ENCODE assay signal across 26 mouse cellular contexts in genomic region chr14:36819826-36820225, GRCm38 (mm10).
"Had no signal": no experiment of that assay in that cellular context is flagged by ENCODE, and none has a peak within 500 bp of the region (broad histone marks: within the 10 kb centered on the region; RNA-seq: fewer than 3 reads in every experiment).

No protein-coding gene starts in this region.

- H3K27ac ChIP-seq: kidney, postnatal 0 days; layer of hippocampus, adult 2 months; limb, embryonic 10.5 days; limb, embryonic 13.5 days; liver, embryonic 12.5 days; liver, embryonic 15.5 days; lung, embryonic 15.5 days; midbrain, embryonic 10.5 days; midbrain, embryonic 13.5 days; neural tube, embryonic 13.5 days; stomach, postnatal 0 days had no signal

- DNase-seq: kidney, postnatal 25 days; layer of hippocampus, adult 9-11 months; liver; lung, adult 18-20 months; lung, postnatal 10 days; lung, postnatal 36 days; right cerebral cortex, adult 18-20 months; right cerebral cortex, postnatal 14 days; right cerebral cortex, postnatal 4 days; thymus, adult 2 months; thymus, postnatal 14 days; thymus, postnatal 4 days had no signal

- H3K36me3 ChIP-seq: limb, embryonic 10.5 days; limb, embryonic 13.5 days; liver, embryonic 12.5 days; liver, embryonic 15.5 days; lung, embryonic 15.5 days; midbrain, embryonic 10.5 days; midbrain, embryonic 13.5 days; neural tube, embryonic 13.5 days had no signal

- H3K9me3 ChIP-seq: limb, embryonic 10.5 days; limb, embryonic 13.5 days; liver, embryonic 12.5 days; liver, embryonic 15.5 days; lung, embryonic 15.5 days; megakaryocyte, embryonic 14.5 days; midbrain, embryonic 10.5 days; midbrain, embryonic 13.5 days; neural tube, embryonic 13.5 days had no signal

- H3K27me3 ChIP-seq: limb, embryonic 13.5 days; liver, embryonic 12.5 days; liver, embryonic 15.5 days; lung, embryonic 15.5 days; megakaryocyte, embryonic 14.5 days; midbrain, embryonic 13.5 days; neural tube, embryonic 13.5 days had no signal

- H3K4me1 ChIP-seq: limb, embryonic 10.5 days; limb, embryonic 13.5 days; liver, embryonic 12.5 days; liver, embryonic 15.5 days; lung, embryonic 15.5 days; megakaryocyte, embryonic 14.5 days; midbrain, embryonic 10.5 days; midbrain, embryonic 13.5 days; neural tube, embryonic 13.5 days had no signal

- H3K4me2 ChIP-seq: limb, embryonic 13.5 days; liver, embryonic 12.5 days; liver, embryonic 15.5 days; lung, embryonic 15.5 days; midbrain, embryonic 13.5 days; neural tube, embryonic 13.5 days had no signal

- ATAC-seq: liver, embryonic 12.5 days; midbrain, embryonic 13.5 days; midbrain, embryonic 16.5 days had no signal

- H3K9ac ChIP-seq: limb, embryonic 13.5 days; liver, embryonic 12.5 days; liver, embryonic 15.5 days; lung, embryonic 15.5 days; midbrain, embryonic 13.5 days; neural tube, embryonic 13.5 days had no signal

- H3K4me3 ChIP-seq: layer of hippocampus, adult 2 months; limb, embryonic 10.5 days; limb, embryonic 13.5 days; liver, embryonic 12.5 days; liver, embryonic 15.5 days; lung, embryonic 15.5 days; megakaryocyte, embryonic 14.5 days; midbrain, embryonic 10.5 days; midbrain, embryonic 13.5 days; myocyte; neural tube, embryonic 13.5 days had no signal
